Mouse (Mus musculus): ENCODE data around the gene Tor4a. TPM values are rescaled to one million over a fixed set of nuclear protein-coding genes. Genes with fewer than 3 reads are reported as not detected.

Gene Tor4a
- polyA plus RNA-seq, 1 experiment from 2014 or later: 6.0 TPM

- Histone ChIP-seq H3K4me1 (ENCODE audit: insufficient read depth) (peaks cover 16% of the 10 kb centered on the region), H3K9me3 (ENCODE audit: low read length) (no peaks in the 10 kb centered on the region), H3K27ac (ENCODE audit: low read depth) (peak within 1 kb of the TSS; percentile 89), H3K4me3 (ENCODE audit: low read depth, low read length) (peak within 1 kb of the TSS; percentile 89), H3K4me2 (ENCODE audit: low read depth, low read length) (peak within 1 kb of the TSS; percentile 77), H3K27me3 (ENCODE audit: insufficient read depth, low read length) (no peaks in the 10 kb centered on the region), H3K9ac (replicated peaks) (peak within 1 kb of the TSS; percentile 92), H3K36me3 (replicated peaks; ENCODE audit: insufficient read depth, low read length) (peaks cover 22% of the 10 kb centered on the region)
- WGBS (ENCODE audit: insufficient replicate concordance): 2% methylated on average over 44 of the region's 44 CpGs
- DNase-seq (peak; percentile 93), ATAC-seq (peak; percentile 97)
- 0 out of 2 replicates have a peak, but pooled peaks have one; percentile 27 for TF ChIP-seq EP300 (IDR thresholded peaks at IDR 0.05; ENCODE audit: low read depth)
- TF ChIP-seq CTCF (IDR thresholded peaks at IDR 0.05; ENCODE audit: low read depth): no peak
These were observed 14.5 kb upstream of the Tor4a start, which contains the start of gene Nelfb for GRCm38 (mm10) chr2:25211121-25211670. Gene Nelfb (minus strand): TSS chr2:25211489.

GRCm38 (mm10) chr2:25210686-25211085 lies 14.0 kb upstream of the Tor4a start:
- Histone ChIP-seq H3K9me3 (ENCODE audit: low read length) (no peaks in the 10 kb centered on the region), H3K9ac (replicated peaks) (peak overlapping the region; percentile 92), H3K4me1 (ENCODE audit: insufficient read depth) (peaks cover 16% of the 10 kb centered on the region), H3K4me2 (ENCODE audit: low read depth, low read length) (peak overlapping the region; percentile 77), H3K27me3 (ENCODE audit: insufficient read depth, low read length) (no peaks in the 10 kb centered on the region), H3K36me3 (replicated peaks; ENCODE audit: insufficient read depth, low read length) (peaks cover 27% of the 10 kb centered on the region), H3K27ac (ENCODE audit: low read depth) (peak overlapping the region; percentile 89), H3K4me3 (ENCODE audit: low read depth, low read length) (peak overlapping the region; percentile 89)
- peak; percentile 22 for ATAC-seq
- 0% methylated on average over 24 of the region's 24 CpGs for WGBS (ENCODE audit: insufficient replicate concordance)
- no peak for DNase-seq
- no peak for TF ChIP-seq EP300 (IDR thresholded peaks at IDR 0.05; ENCODE audit: low read depth)
- no peak for TF ChIP-seq CTCF (IDR thresholded peaks at IDR 0.05; ENCODE audit: low read depth)

DNA sequence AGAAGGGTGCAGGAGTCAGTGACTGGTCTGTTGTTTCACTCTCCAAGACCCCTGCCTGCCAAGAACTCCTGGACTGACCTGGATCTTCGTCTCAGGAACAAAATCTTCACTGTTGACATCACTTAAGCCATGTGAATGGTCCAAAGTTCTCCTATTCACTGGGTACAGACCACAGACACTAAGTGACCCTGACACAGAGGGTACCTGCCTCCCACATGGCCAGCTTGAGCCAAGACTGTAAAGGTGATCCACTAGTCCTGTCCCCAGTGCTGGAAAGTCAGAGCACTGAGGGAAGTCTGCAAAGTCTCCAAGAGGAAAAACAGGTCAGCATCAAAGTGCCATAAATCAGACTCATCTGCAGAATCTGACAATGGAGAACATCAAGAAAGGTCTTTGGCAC lies 10.9 kb upstream of the Tor4a start:
- Histone ChIP-seq H3K4me3 (ENCODE audit: low read depth, low read length) (no peak overlapping the region), H3K4me2 (ENCODE audit: low read depth, low read length) (no peak overlapping the region), H3K4me1 (ENCODE audit: insufficient read depth) (peaks cover 16% of the 10 kb centered on the region), H3K9ac (replicated peaks) (no peak overlapping the region), H3K27me3 (ENCODE audit: insufficient read depth, low read length) (no peaks in the 10 kb centered on the region), H3K36me3 (replicated peaks; ENCODE audit: insufficient read depth, low read length) (peaks cover 52% of the 10 kb centered on the region), H3K27ac (ENCODE audit: low read depth) (no peak overlapping the region), H3K9me3 (ENCODE audit: low read length) (no peaks in the 10 kb centered on the region)
- DNase-seq (no peak), ATAC-seq (no peak)
- TF ChIP-seq CTCF (IDR thresholded peaks at IDR 0.05; ENCODE audit: low read depth) (no peak), EP300 (IDR thresholded peaks at IDR 0.05; ENCODE audit: low read depth) (no peak)
- WGBS (ENCODE audit: insufficient replicate concordance): 76% methylated on average over 1 of the region's 1 CpGs

DNA sequence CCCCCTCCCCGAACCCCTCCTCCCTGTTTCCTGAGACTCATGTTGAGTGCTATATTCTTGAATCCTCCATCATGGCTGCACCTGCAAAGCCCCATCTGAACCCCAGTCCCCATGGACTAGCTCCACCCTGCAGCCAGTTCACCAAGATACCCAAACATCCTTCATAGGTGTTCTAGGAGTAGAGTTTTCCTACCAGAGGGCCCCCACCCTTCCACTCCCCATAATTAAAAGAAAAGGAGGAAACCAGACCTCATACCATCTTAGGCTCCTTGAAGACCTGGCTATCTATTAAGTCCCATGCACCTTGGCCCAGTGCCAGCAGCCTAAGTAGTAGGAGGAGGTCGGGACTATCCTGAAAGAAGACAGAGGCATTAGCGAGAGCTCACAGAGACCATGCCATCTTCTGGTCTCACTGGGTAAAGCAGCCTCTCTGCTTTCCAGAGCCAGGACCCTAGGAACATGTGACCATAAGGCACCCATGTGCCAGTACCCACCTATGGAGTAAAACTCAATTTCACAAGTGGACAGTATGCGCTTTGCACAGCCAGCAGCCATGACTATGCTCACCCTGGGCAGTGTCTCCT lies 7.0 kb upstream of the Tor4a start:
- peaks cover 75% of the 10 kb centered on the region for H3K36me3 ChIP-seq (replicated peaks; ENCODE audit: insufficient read depth, low read length)
- 57% methylated on average over 4 of the region's 4 CpGs for WGBS (ENCODE audit: insufficient replicate concordance)

DNA sequence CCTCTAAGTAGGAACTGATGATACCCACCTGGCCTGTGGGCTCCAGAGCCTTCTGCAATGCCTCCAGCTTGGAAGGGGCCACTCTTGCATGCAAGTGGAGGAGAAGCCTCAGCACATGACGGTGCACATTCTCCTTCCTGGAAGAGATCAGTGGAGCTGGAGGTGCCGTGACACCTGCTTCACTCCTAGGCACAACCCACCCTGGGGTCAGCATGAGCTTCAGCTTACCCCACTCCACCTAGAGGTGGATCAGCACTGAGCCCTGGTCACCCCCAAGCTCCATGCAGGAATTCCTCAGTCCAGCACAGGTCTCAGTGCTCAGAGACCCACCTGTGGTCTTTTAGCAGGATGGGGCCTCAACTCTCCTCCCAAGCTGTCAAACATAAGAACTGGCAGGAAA lies 3.9 kb upstream of the Tor4a start:
- Histone ChIP-seq H3K9ac (replicated peaks) (no peak overlapping the region), H3K27ac (ENCODE audit: low read depth) (no peak overlapping the region), H3K36me3 (replicated peaks; ENCODE audit: insufficient read depth, low read length) (peaks cover 54% of the 10 kb centered on the region), H3K9me3 (ENCODE audit: low read length) (no peaks in the 10 kb centered on the region), H3K4me3 (ENCODE audit: low read depth, low read length) (no peak overlapping the region), H3K4me1 (ENCODE audit: insufficient read depth) (peaks cover 14% of the 10 kb centered on the region), H3K27me3 (ENCODE audit: insufficient read depth, low read length) (no peaks in the 10 kb centered on the region), H3K4me2 (ENCODE audit: low read depth, low read length) (no peak overlapping the region)
- DNase-seq (no peak), ATAC-seq (no peak)
- TF ChIP-seq CTCF (IDR thresholded peaks at IDR 0.05; ENCODE audit: low read depth) (no peak), EP300 (IDR thresholded peaks at IDR 0.05; ENCODE audit: low read depth) (no peak)
- 83% methylated on average over 2 of the region's 2 CpGs for WGBS (ENCODE audit: insufficient replicate concordance)

More for the DNA sequence above, 7.0 kb upstream of the Tor4a start:
- Histone ChIP-seq H3K4me2 (ENCODE audit: low read depth, low read length) (no peak overlapping the region), H3K4me1 (ENCODE audit: insufficient read depth) (no peaks in the 10 kb centered on the region), H3K27ac (ENCODE audit: low read depth) (no peak overlapping the region), H3K27me3 (ENCODE audit: insufficient read depth, low read length) (no peaks in the 10 kb centered on the region), H3K9ac (replicated peaks) (no peak overlapping the region), H3K4me3 (ENCODE audit: low read depth, low read length) (no peak overlapping the region), H3K9me3 (ENCODE audit: low read length) (no peaks in the 10 kb centered on the region)
- TF ChIP-seq CTCF (IDR thresholded peaks at IDR 0.05; ENCODE audit: low read depth): peak; percentile 49
- TF ChIP-seq EP300 (IDR thresholded peaks at IDR 0.05; ENCODE audit: low read depth): no peak
- peak; percentile 53 for DNase-seq
- ATAC-seq: peak; percentile 54

DNA sequence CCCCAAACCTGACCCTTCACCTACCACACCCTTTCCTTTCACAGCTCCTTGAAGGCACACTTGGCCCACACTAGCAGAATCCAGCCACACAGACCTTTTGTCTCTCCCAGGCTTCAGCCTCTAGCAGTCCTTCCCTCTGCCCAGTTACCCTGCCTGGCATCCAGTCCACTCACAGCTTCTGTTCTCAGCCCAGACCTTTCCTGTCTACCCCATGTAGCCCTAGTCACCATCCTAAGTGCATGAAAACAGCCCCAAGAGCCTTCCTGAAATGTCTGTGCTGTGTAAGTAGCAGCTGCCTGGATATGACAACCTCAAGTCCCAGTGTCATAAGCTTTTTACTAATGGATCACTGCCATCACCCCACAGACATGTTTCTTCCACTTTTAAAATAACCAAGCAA lies 1.3 kb upstream of the Tor4a start:
- Histone ChIP-seq H3K9ac (replicated peaks) (no peak overlapping the region), H3K27ac (ENCODE audit: low read depth) (no peak overlapping the region; the same call in 1 of the 2 replicates), H3K36me3 (replicated peaks; ENCODE audit: insufficient read depth, low read length) (peaks cover 34% of the 10 kb centered on the region)

More for the DNA sequence above, 1.3 kb upstream of the Tor4a start:
- no peaks in the 10 kb centered on the region for H3K27me3 ChIP-seq (ENCODE audit: insufficient read depth, low read length)
- ATAC-seq (no peak), DNase-seq (no peak)
- no peak overlapping the region for H3K4me2 ChIP-seq (ENCODE audit: low read depth, low read length)
- no peak overlapping the region for H3K4me3 ChIP-seq (ENCODE audit: low read depth, low read length)
- no peaks in the 10 kb centered on the region for H3K9me3 ChIP-seq (ENCODE audit: low read length)
- H3K4me1 ChIP-seq (ENCODE audit: insufficient read depth): peaks cover 36% of the 10 kb centered on the region
- TF ChIP-seq EP300 (IDR thresholded peaks at IDR 0.05; ENCODE audit: low read depth): no peak
- no peak for TF ChIP-seq CTCF (IDR thresholded peaks at IDR 0.05; ENCODE audit: low read depth)
